Mouse (Mus musculus) gastrocnemius, adult 8-10 months (tissue): Measurements from ENCODE around the gene Psg29. TPM values are rescaled to one million over a fixed set of nuclear protein-coding genes. Genes with fewer than 3 reads are reported as not detected.

Experiments used
- DNase-seq, 2 experiments: peaks; one replicate each; pipeline ENCODE4 v3.0.0; 2022; ENCODE audit warnings: low spot score in 2 of 2
- total RNA-seq, 4 experiments: library from RNA; stranded (reverse); gene quantifications; 2 replicates each; pipeline ENCODE4 v1.2.4; 2022

The Psg29 gene
- total RNA-seq = not detected

- DNase-seq = no peak
Observed at GRCm38 (mm10) chr7:17203177-17203576, at the start of gene Psg29. Gene Psg29 (plus strand): TSS chr7:17203477.

GRCm38 (mm10) chr7:17155634-17156033 lies 47.6 kb upstream of the Psg29 start:
- no peak for DNase-seq

- DNase-seq = no peak
Observed at GRCm38 (mm10) chr7:17156885-17157677, 46.2 kb upstream of the Psg29 start.

GRCm38 (mm10) chr7:17159011-17159410 lies 44.3 kb upstream of the Psg29 start:
- no peak for DNase-seq

GRCm38 (mm10) chr7:17171827-17172226 lies 31.4 kb upstream of the Psg29 start:
- no peak for DNase-seq

GRCm38 (mm10) chr7:17205530-17206184 lies 2.4 kb downstream of the Psg29 start:
- DNase-seq = no peak

Other genes starting within 250 kb of the Psg29 start
- under 1 TPM in 1 of 4 experiments, not detected in 3; 0.07 TPM for gene Pnmal1, start 243.8 kb upstream of the Psg29 start, total RNA-seq
- not detected for gene Gm42372, start 220.4 kb upstream of the Psg29 start, total RNA-seq
- under 1 TPM; 0.60 to 0.94 (median 0.76) TPM for gene Ccdc8, start 210.8 kb upstream of the Psg29 start, total RNA-seq
- gene Ppp5c, start 175.6 kb upstream of the Psg29 start, total RNA-seq = 10 to 100 TPM; 53.5 to 62.3 (median 60.6) TPM
- 1 to 10 TPM in 2 of 4 experiments, under 1 TPM in 2; 0.75 to 1.7 (median 1.00) TPM for gene Hif3a, start 141.1 kb upstream of the Psg29 start, total RNA-seq
- under 1 TPM in 2 of 4 experiments, not detected in 2; 0.09 to 0.15 TPM for gene Psg16, start 129.4 kb upstream of the Psg29 start, total RNA-seq
- gene Ceacam3, start 53.2 kb upstream of the Psg29 start, total RNA-seq = not detected